Mouse (Mus musculus) neural tube, embryonic 11.5 days (tissue): Measurements from ENCODE around the gene Higd2a. TPM values are rescaled to one million over a fixed set of nuclear protein-coding genes. Genes with fewer than 3 reads are reported as not detected.

Experiments
- ATAC-seq: fragments of 200-750 bp; cut with Nextera tagmentation; 2 replicates; pipeline ENCODE4 v1.8.0; 2017; ENCODE audit warnings: moderate number of reproducible peaks, mild to moderate bottlenecking, moderate TSS enrichment, moderate library complexity; ENCODE audit not compliant: insufficient read depth, low FRiP score, low TSS enrichment
- DNase-seq: peaks from one replicate; pipeline ENCODE4 v3.0.0-alpha.2; 2015; ENCODE audit warnings: low spot score
- H3K27ac ChIP-seq: fragments of 300-500 bp; sonication (generic); 2 replicates; pipeline ENCODE4 v1.5.1; 2014; ENCODE audit warnings: low read depth, mild to moderate bottlenecking, low read length
- H3K27me3 ChIP-seq: fragments of 300-500 bp; sonication (generic); 2 replicates; pipeline ENCODE4 v1.6.1; 2014; ENCODE audit warnings: mild to moderate bottlenecking, low read length, mixed read lengths; ENCODE audit not compliant: control insufficient read depth, insufficient read depth
- H3K36me3 ChIP-seq: fragments of 300-500 bp; sonication (generic); 2 replicates; pipeline ENCODE4 v1.6.1; 2014; ENCODE audit warnings: mild to moderate bottlenecking, low read length, moderate library complexity, mixed read lengths; ENCODE audit not compliant: control insufficient read depth, insufficient read depth
- H3K4me1 ChIP-seq: fragments of 300-500 bp; sonication (generic); 2 replicates; pipeline ENCODE4 v1.6.1; 2014; ENCODE audit warnings: low read length, mixed read lengths; ENCODE audit not compliant: control insufficient read depth, insufficient read depth
- H3K4me2 ChIP-seq: fragments of 300-500 bp; sonication (generic); 2 replicates; pipeline ENCODE4 v1.6.1; 2014; ENCODE audit warnings: low read depth, mild to moderate bottlenecking, moderate library complexity
- H3K4me3 ChIP-seq: fragments of 300-500 bp; sonication (generic); 2 replicates; pipeline ENCODE4 v1.5.1; 2014; ENCODE audit warnings: low read depth, low read length
- H3K9ac ChIP-seq: fragments of 300-500 bp; sonication (generic); 2 replicates; pipeline ENCODE4 v1.6.1; 2014; ENCODE audit warnings: mild to moderate bottlenecking, low read length
- H3K9me3 ChIP-seq: fragments of 300-500 bp; sonication (generic); 2 replicates; pipeline ENCODE4 v1.6.1; 2016; ENCODE audit warnings: low read length; ENCODE audit not compliant: control insufficient read depth
- WGBS: fragments of 180-500 bp; shearing (Covaris S2); extraction: QIAGEN DNeasy Blood & Tissue Kit; methylation state at CpG from one replicate; pipeline ENCODE4 v1.1.7; 2014; 5-methylcytosine and 5-hydroxymethylcytosine counted together
- polyA plus RNA-seq: library from polyadenylated mRNA; unstranded; fragments of >200 nt; fragmentation: Nextera tagmentation; extraction: Ambion mirVana; gene quantifications from 2 replicates; pipeline ENCODE4 v1.2.1, GENCODE M21; 2014

The Higd2a gene
- polyA plus RNA-seq, 1 experiment from 2014 or later: 147 TPM

- Histone ChIP-seq H3K4me1 (peaks cover 7% of the 10 kb centered on the region; the same call in 1 of the 2 replicates), H3K27me3 (no peaks in the 10 kb centered on the region), H3K9ac (no peak overlapping the region), H3K4me2 (no peak overlapping the region), H3K4me3 (no peak overlapping the region), H3K9me3 (no peaks in the 10 kb centered on the region), H3K27ac (no peak overlapping the region), H3K36me3 (no peaks in the 10 kb centered on the region)
- DNase-seq (no peak), ATAC-seq (no peak)
- 91% methylated on average over 8 of the region's 8 CpGs for WGBS
Measured at GRCm38 (mm10) chr13:54591776-54592356, 1.9 kb downstream of the Higd2a start.

- WGBS: 90% methylated on average over 11 of the region's 11 CpGs
- H3K36me3 ChIP-seq: no peaks in the 10 kb centered on the region
Measured at GRCm38 (mm10) chr13:54593617-54594016, 3.6 kb downstream of the Higd2a start.

GRCm38 (mm10) chr13:54596107-54596690 is 6.2 kb downstream of the Higd2a start:
- DNase-seq (no peak), ATAC-seq (no peak)
- Histone ChIP-seq H3K4me2 (no peak overlapping the region), H3K27me3 (no peaks in the 10 kb centered on the region), H3K4me1 (no peaks in the 10 kb centered on the region), H3K9me3 (no peaks in the 10 kb centered on the region), H3K27ac (no peak overlapping the region), H3K36me3 (no peaks in the 10 kb centered on the region), H3K9ac (no peak overlapping the region), H3K4me3 (no peak overlapping the region)
- 85% methylated on average over 8 of the region's 8 CpGs for WGBS

More at GRCm38 (mm10) chr13:54593617-54594016, 3.6 kb downstream of the Higd2a start:
- no peaks in the 10 kb centered on the region for H3K9me3 ChIP-seq
- H3K9ac ChIP-seq: no peak overlapping the region
- DNase-seq: no peak
- H3K4me2 ChIP-seq: no peak overlapping the region
- H3K27ac ChIP-seq: no peak overlapping the region
- ATAC-seq: no peak
- peaks cover 5% of the 10 kb centered on the region; the same call in 1 of the 2 replicates for H3K4me1 ChIP-seq
- H3K27me3 ChIP-seq: no peaks in the 10 kb centered on the region
- H3K4me3 ChIP-seq: no peak overlapping the region

- Histone ChIP-seq H3K4me2 (no peak overlapping the region), H3K27me3 (no peaks in the 10 kb centered on the region), H3K4me3 (no peak overlapping the region), H3K36me3 (no peaks in the 10 kb centered on the region), H3K9me3 (no peaks in the 10 kb centered on the region), H3K27ac (no peak overlapping the region), H3K9ac (no peak overlapping the region), H3K4me1 (no peaks in the 10 kb centered on the region)
- DNase-seq (no peak), ATAC-seq (no peak)
- WGBS: 72% methylated on average over 5 of the region's 5 CpGs
Measured at GRCm38 (mm10) chr13:54596870-54597269, 6.9 kb downstream of the Higd2a start.

- no peaks in the 10 kb centered on the region for H3K27me3 ChIP-seq
- no peak overlapping the region for H3K4me2 ChIP-seq
- H3K9me3 ChIP-seq: no peaks in the 10 kb centered on the region
- H3K9ac ChIP-seq: no peak overlapping the region
- no peak overlapping the region for H3K27ac ChIP-seq
- no peaks in the 10 kb centered on the region for H3K4me1 ChIP-seq
- H3K36me3 ChIP-seq: no peaks in the 10 kb centered on the region
- H3K4me3 ChIP-seq: no peak overlapping the region
- 88% methylated on average over 12 of the region's 12 CpGs for WGBS
- ATAC-seq: no peak
- DNase-seq: no peak
Measured at GRCm38 (mm10) chr13:54598622-54599143, 8.7 kb downstream of the Higd2a start.

- H3K4me1 ChIP-seq: no peaks in the 10 kb centered on the region
- WGBS: 29% methylated on average over 3 of the region's 3 CpGs
Measured at GRCm38 (mm10) chr13:54602639-54603111, 12.7 kb downstream of the Higd2a start.

GRCm38 (mm10) chr13:54603501-54603900 is 13.5 kb downstream of the Higd2a start:
- H3K27ac ChIP-seq: no peak overlapping the region

More at GRCm38 (mm10) chr13:54602639-54603111, 12.7 kb downstream of the Higd2a start:
- no peak overlapping the region for H3K27ac ChIP-seq
- no peak for ATAC-seq
- no peak overlapping the region for H3K4me2 ChIP-seq
- H3K4me3 ChIP-seq: no peak overlapping the region
- no peaks in the 10 kb centered on the region for H3K27me3 ChIP-seq
- DNase-seq: no peak
- no peaks in the 10 kb centered on the region for H3K9me3 ChIP-seq
- H3K36me3 ChIP-seq: no peaks in the 10 kb centered on the region
- no peak overlapping the region for H3K9ac ChIP-seq

GRCm38 (mm10) chr13:54604221-54604620 is 14.2 kb downstream of the Higd2a start:
- Histone ChIP-seq H3K27ac (no peak overlapping the region), H3K27me3 (no peaks in the 10 kb centered on the region), H3K36me3 (no peaks in the 10 kb centered on the region), H3K4me1 (no peaks in the 10 kb centered on the region), H3K4me3 (no peak overlapping the region), H3K4me2 (no peak overlapping the region), H3K9ac (no peak overlapping the region), H3K9me3 (no peaks in the 10 kb centered on the region)
- WGBS: 61% methylated on average over 4 of the region's 4 CpGs
- ATAC-seq (no peak), DNase-seq (no peak)

More at GRCm38 (mm10) chr13:54603501-54603900, 13.5 kb downstream of the Higd2a start:
- no peak overlapping the region for H3K4me3 ChIP-seq
- DNase-seq (no peak), ATAC-seq (no peak)
- H3K4me2 ChIP-seq: no peak overlapping the region
- H3K36me3 ChIP-seq: no peaks in the 10 kb centered on the region
- H3K9me3 ChIP-seq: no peaks in the 10 kb centered on the region
- no peaks in the 10 kb centered on the region for H3K4me1 ChIP-seq
- H3K27me3 ChIP-seq: no peaks in the 10 kb centered on the region
- no peak overlapping the region for H3K9ac ChIP-seq

GRCm38 (mm10) chr13:54605426-54605825 is 15.4 kb downstream of the Higd2a start:
- Histone ChIP-seq H3K36me3 (no peaks in the 10 kb centered on the region), H3K4me1 (no peaks in the 10 kb centered on the region; the same call in 1 of the 2 replicates)
- ATAC-seq: no peak

More at GRCm38 (mm10) chr13:54605426-54605825, 15.4 kb downstream of the Higd2a start:
- Histone ChIP-seq H3K9ac (no peak overlapping the region), H3K27me3 (0 out of 2 replicates have a peak, but pooled peaks cover under 1% of the 10 kb centered on the region), H3K4me2 (no peak overlapping the region), H3K9me3 (no peaks in the 10 kb centered on the region), H3K4me3 (no peak overlapping the region), H3K27ac (no peak overlapping the region)
- no peak for DNase-seq
- WGBS: 79% methylated on average over 5 of the region's 5 CpGs
